Mouse (Mus musculus) embryo, embryonic 11.5 days (tissue): ENCODE data around the gene Smap2.

Experiments used
- DNase-seq: peaks from one replicate; pipeline ENCODE4 v3.0.0-alpha.2; 2012; ENCODE audit warnings: low read depth, low spot score

Smap2 gene

GRCm38 (mm10) chr4:120978221-120978620 lies 38.8 kb downstream of the Smap2 start:
- no peak for DNase-seq

DNA sequence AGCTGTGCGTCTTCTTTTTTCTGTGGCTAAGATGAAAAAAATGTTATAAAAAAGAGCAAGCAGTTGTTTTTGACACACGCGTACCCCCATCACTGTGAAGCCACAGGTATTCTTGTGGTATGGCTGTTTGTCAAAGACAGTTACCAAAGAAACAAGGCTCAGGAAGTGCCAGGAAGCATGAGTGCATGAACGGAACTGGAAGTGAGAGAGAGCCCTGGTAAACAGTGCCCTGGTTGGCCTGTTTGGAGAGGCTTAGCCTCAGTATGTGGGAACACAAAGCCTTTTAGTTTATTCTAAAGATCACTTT lies 41.7 kb downstream of the Smap2 start:
- no peak for DNase-seq

GRCm38 (mm10) chr4:120974711-120975427 lies 42.2 kb downstream of the Smap2 start:
- DNase-seq, result no peak

GRCm38 (mm10) chr4:120971842-120972241 lies 45.2 kb downstream of the Smap2 start:
- DNase-seq, result no peak

DNA sequence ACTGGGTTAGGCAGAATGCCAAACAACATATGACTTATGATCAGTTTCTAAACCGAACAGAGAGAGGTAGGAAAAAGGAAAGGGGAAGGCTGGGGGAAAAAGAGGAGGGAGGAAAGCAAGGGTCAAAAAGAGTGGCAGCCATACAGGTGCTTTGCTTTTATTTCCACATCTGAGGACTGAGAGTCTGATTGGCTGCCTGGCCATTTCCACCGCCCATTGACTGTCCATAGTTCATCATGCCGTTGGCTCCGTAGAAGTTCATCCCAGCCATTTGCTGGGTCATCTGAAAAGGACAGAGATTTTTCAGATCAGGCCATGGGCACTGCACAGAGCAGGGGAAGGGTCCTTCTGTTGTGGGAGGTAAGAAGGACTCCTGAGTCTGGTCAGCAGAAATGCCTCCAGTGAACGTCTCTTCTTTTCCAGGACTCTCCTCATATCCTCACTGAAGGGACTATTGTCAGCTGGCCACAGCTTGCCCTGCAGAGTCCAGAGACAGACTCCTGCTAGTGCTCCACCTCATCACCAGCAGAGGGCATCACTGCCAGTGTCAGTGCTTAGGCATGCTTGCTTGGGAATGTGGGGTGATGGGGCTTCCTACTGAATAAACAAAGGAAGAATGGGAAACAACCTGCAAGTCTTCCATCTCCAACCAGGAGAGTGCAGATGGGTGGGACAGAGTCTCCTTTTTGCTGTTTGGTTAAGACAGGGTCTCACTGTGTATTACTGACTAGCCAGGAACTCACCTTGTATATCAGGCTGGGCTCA lies 47.5 kb downstream of the Smap2 start:
- no peak for DNase-seq

DNA sequence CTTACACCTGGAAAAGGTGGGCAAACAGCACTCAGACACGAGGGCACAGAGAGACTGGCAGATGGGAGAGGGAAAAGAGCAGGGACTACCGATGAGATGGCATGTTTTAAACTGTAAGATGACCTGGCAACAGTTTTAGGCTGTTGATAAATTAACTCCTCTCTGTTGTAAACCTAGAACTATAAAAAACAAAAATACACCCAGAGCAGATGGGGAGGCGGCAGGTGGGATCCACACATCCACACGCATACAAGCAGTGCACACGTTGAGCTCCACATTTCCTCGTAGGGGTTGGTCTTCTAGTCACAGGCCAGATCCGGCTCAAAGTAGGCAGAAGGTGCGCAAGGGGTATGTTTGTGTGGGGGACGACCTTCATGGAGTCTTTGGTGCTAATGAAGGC lies 48.6 kb downstream of the Smap2 start:
- DNase-seq, result no peak

DNA sequence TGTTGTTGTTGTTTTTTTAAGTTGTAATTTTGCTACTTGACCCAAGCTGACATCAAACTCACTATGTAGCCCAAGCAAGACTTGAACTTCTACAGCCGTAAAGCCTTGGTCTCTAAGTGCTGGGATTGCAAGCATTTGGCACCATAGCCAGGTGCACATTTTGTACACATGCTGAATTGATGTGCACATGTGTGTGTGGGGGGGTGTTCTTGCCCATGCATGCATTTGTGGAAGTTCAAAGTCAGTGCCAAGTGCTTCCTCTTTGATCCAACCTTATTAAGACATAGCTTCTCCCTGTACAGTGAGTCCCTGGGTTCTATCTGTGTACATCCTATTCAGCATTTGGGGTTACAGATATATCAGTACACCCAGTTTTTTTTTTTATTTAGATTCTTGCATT lies 61.5 kb downstream of the Smap2 start:
- DNase-seq, result no peak

DNA sequence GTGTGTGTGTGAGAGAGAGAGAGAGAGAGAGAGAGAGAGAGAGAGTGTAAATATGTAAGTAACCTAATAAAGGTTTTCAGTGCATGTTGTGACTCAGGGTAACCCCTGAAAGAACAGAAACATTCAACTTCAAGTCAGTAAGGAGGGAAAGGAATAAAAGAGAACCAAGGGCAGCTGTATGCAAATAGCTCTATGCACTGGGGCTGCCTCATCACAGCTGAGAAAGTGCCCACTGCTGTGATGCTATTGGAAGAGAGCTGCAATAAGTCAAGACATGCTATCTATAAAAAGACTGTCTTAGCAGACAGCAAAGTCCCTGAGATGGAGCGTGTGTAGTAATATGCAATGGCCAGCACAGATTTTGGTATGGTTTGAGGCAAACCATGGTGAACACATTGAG lies 63.4 kb downstream of the Smap2 start:
- DNase-seq, result no peak

- no peak for DNase-seq
Observed at GRCm38 (mm10) chr4:120953038-120953437, 64.0 kb downstream of the Smap2 start.

GRCm38 (mm10) chr4:120952163-120952562 lies 64.9 kb downstream of the Smap2 start:
- no peak for DNase-seq

- DNase-seq, result peak; percentile 87
Observed at GRCm38 (mm10) chr4:120951428-120951973, 65.5 kb downstream of the Smap2 start, which contains the start of gene Zfp69. Zfp69 (minus strand) TSS chr4:120951699.

- DNase-seq, result no peak
Observed at GRCm38 (mm10) chr4:120950763-120951427, 66.2 kb downstream of the Smap2 start.

GRCm38 (mm10) chr4:120948938-120949337 lies 68.1 kb downstream of the Smap2 start:
- DNase-seq, result no peak

DNA sequence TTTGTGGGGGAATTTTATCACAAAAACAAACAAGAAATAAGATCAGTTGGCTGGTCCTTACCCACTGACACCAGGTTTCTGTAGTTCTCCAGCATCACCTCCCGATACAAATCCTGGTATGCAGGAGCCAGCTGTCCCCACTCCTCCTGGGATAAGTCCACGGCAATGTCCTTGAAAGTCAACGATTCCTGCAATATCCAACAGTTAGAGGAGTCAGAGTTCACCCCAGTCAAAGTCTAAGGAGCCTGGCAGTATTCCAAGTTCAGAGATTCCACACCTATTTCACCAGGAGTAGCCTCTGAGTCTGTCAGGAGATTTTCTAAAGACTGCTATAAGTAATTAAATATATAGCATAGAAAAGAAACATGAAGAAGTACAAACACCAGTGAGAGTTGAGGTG lies 82.0 kb downstream of the Smap2 start:
- no peak for DNase-seq

DNA sequence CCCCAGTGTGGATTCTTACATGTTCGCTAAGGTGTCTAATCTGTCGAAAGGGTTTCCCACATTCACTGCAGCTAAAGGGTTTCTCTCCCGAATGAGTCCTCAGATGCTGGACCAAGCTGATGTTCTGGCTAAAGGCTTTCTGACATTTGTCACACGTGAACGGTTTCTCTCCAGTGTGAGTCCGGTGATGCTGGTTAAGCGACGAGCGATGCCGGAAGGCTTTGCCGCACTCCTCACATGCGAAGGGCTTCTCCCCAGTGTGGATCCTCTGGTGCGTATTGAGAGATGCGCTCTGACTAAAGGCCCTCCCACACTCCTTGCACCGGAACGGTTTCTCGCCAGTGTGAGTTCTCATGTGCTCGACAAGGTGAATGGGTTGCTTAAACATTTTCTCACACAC lies 86.3 kb downstream of the Smap2 start:
- no peak for DNase-seq

GRCm38 (mm10) chr4:120928686-120929085 lies 88.4 kb downstream of the Smap2 start:
- DNase-seq, result no peak

GRCm38 (mm10) chr4:120925386-120925785 lies 91.7 kb downstream of the Smap2 start:
- DNase-seq, result no peak

DNA sequence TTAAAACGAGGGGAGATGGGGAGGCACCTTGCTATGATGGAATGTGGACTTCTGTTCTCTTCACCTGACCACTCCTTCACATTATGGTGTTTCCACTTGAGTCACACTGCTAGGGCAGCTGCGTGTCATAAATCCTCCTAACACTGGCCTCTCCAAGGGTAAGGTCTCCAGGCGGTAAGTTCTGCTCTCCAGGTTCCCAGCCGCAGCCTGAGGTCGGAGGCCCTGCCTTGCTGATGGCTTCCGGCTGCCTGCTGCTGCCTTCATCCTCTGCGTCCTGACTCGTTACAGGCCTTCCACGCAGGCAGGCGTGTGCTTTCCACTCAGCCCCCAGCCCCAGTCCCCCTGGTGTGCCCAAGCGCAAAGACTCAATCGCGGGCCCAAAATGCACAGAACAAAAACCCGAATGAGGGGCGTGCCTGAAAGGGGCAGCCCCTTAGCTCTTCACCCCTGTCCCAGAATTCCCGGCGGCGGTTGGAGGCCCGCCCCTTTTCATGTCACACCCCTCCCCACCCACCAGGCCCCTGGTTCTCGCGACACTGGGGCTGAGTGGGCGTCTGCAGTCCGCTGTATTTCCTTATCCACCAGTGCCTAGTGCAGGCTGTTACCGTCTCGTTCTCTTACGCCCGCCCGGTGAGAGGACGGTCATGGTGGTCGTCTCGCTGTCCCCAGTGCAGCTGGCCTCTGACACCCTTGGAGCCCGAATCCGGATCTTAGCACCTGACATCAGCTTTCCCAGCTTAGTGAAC lies 92.3 kb downstream of the Smap2 start, which contains the start of gene Exo5:
Gene Exo5 (minus strand): TSS at position 464 of the 746 bp plus-strand sequence.
- DNase-seq, result peak; percentile 86

- no peak for DNase-seq
Observed at GRCm38 (mm10) chr4:120921461-120921860, 95.6 kb downstream of the Smap2 start.
